Mouse (Mus musculus) limb, embryonic 10.5 days (tissue): ENCODE data around the gene Prdm4. TPM values are rescaled to one million over a fixed set of nuclear protein-coding genes. Genes with fewer than 3 reads are reported as not detected.

Experiments used
- polyA plus RNA-seq: library from polyadenylated mRNA; unstranded; fragments of >200 nt; fragmentation: Nextera tagmentation; extraction: Ambion mirVana; gene quantifications from 2 replicates; pipeline ENCODE4 v1.2.1, GENCODE M21; 2016

The Prdm4 gene
- polyA plus RNA-seq, 1 experiment from 2014 or later: 30.8 TPM

Other genes with a start within 250 kb of the Prdm4 start
- gene Pwp1, start 87.6 kb downstream of the Prdm4 start, polyA plus RNA-seq: 113 and 121 TPM in 2 replicates
- gene Ascl4, start 10.5 kb upstream of the Prdm4 start, polyA plus RNA-seq: 0.11 and 0.19 TPM in 2 replicates
- gene Rtcb, start 40.7 kb upstream of the Prdm4 start, polyA plus RNA-seq: 233 and 235 TPM in 2 replicates
- gene Bpifc, start 94.8 kb upstream of the Prdm4 start, polyA plus RNA-seq: not detected in 2 replicates
- 15.6 and 20.1 TPM in 2 replicates for gene Fbxo7, start 104.8 kb upstream of the Prdm4 start, polyA plus RNA-seq